Mouse (Mus musculus) CH12.LX (cell line): ENCODE results near the gene 1110017D15Rik. TPM values are rescaled to one million over a fixed set of nuclear protein-coding genes. Genes with fewer than 3 reads are reported as not detected.

ENCODE experiments used
- DNase-seq: peaks from one replicate; pipeline ENCODE4 v3.0.0-alpha.2; 2013; ENCODE audit errors: extremely low read depth
- H3K27ac ChIP-seq: 2 replicates; pipeline ENCODE4 v1.5.1; 2012; ENCODE audit warnings: low read depth, mild to moderate bottlenecking, control low read depth, moderate library complexity; ENCODE audit not compliant: insufficient read depth
- H3K27me3 ChIP-seq: replicated peaks from 2 replicates; pipeline ENCODE3; 2012; ENCODE audit warnings: inconsistent platforms
- H3K36me3 ChIP-seq, 2 experiments: replicated peaks in 1 of 2; 2 replicates each; pipeline versions ENCODE3 to v1.6.1; 2012; ENCODE audit warnings: inconsistent platforms in 1 of 2, low read length in 1 of 2, mild to moderate bottlenecking in 1 of 2, mixed read lengths in 1 of 2, moderate library complexity in 1 of 2; ENCODE audit not compliant: control insufficient read depth in 1 of 2, insufficient read depth in 1 of 2
- H3K4me1 ChIP-seq, 2 experiments: 2 replicates each; pipeline ENCODE4 v1.6.1; 2012; ENCODE audit warnings: inconsistent platforms in 1 of 2, moderate library complexity in 1 of 2; ENCODE audit not compliant: insufficient read depth in 2 of 2, control insufficient read depth in 1 of 2
- H3K4me2 ChIP-seq: 2 replicates; pipeline ENCODE4 v1.6.1; 2012; ENCODE audit warnings: low read depth, mild to moderate bottlenecking, control low read depth; ENCODE audit not compliant: poor library complexity, insufficient read depth, severe bottlenecking
- H3K4me3 ChIP-seq, 3 experiments: fragments of 150-350 bp in 1 of 3; sonication (generic) in 1 of 3; replicated peaks in 1 of 3; 2 replicates each; pipeline versions ENCODE3 to v1.5.1; 2011 to 2012; ENCODE audit warnings: low read depth in 2 of 3, low read length in 2 of 3, mild to moderate bottlenecking in 2 of 3, moderate library complexity in 2 of 3, control low read depth in 1 of 3, improper control_type of control experiment in 1 of 3, inconsistent platforms in 1 of 3, mixed read lengths in 1 of 3; ENCODE audit not compliant: poor library complexity in 1 of 3
- H3K79me2 ChIP-seq: replicated peaks from 2 replicates; pipeline ENCODE4 v1.6.1; 2012; ENCODE audit warnings: mild to moderate bottlenecking, moderate library complexity; ENCODE audit not compliant: control insufficient read depth, poor library complexity, insufficient read depth, severe bottlenecking; ENCODE audit errors: extremely low read depth
- H3K9ac ChIP-seq: 2 replicates; pipeline ENCODE4 v1.6.1; 2012; ENCODE audit warnings: low read depth, mild to moderate bottlenecking, control low read depth, moderate library complexity; ENCODE audit not compliant: insufficient read depth
- H3K9me3 ChIP-seq: replicated peaks from 2 replicates; pipeline ENCODE3; 2012; ENCODE audit warnings: low read length, inconsistent platforms, mixed read lengths
- BHLHE40 ChIP-seq: IDR thresholded peaks from 2 replicates; pipeline ENCODE4 v1.6.1; 2011; ENCODE audit warnings: mild to moderate bottlenecking, low read depth, low read length, improper control_type of control experiment
- CHD1 ChIP-seq: IDR thresholded peaks from 2 replicates; pipeline ENCODE4 v1.6.1; 2012; ENCODE audit warnings: low read depth, low read length, improper control_type of control experiment, inconsistent platforms
- CTCF ChIP-seq, 2 experiments: IDR thresholded peaks in 1 of 2; conservative IDR thresholded peaks in 1 of 2; 2 replicates each; pipeline ENCODE4 v1.5.1; 2011 to 2012; ENCODE audit warnings: low read depth in 2 of 2, low read length in 2 of 2, improper control_type of control experiment in 1 of 2, inconsistent platforms in 1 of 2, mild to moderate bottlenecking in 1 of 2, moderate library complexity in 1 of 2
- ELF1 ChIP-seq: IDR thresholded peaks from 2 replicates; pipeline ENCODE4 v1.6.1; 2014; ENCODE audit warnings: low read depth, mild to moderate bottlenecking, inconsistent platforms, low read length, improper control_type of control experiment
- ETS1 ChIP-seq: conservative IDR thresholded peaks from 2 replicates; pipeline ENCODE4 v1.6.1; 2012; ENCODE audit warnings: low read depth, mild to moderate bottlenecking, inconsistent platforms, low read length, improper control_type of control experiment, moderate library complexity
- HCFC1 ChIP-seq: IDR thresholded peaks from 2 replicates; pipeline ENCODE4 v1.6.1; 2012; ENCODE audit warnings: low read depth, mild to moderate bottlenecking, inconsistent platforms, low read length, improper control_type of control experiment
- JUN ChIP-seq: IDR thresholded peaks from 2 replicates; pipeline ENCODE4 v1.6.1; 2011; ENCODE audit warnings: low read depth, mild to moderate bottlenecking, low read length, improper control_type of control experiment, moderate library complexity; ENCODE audit not compliant: insufficient read depth
- JUND ChIP-seq: conservative IDR thresholded peaks from 2 replicates; pipeline ENCODE4 v1.6.1; 2011; ENCODE audit warnings: low read depth, low read length, improper control_type of control experiment
- MAFK ChIP-seq: IDR thresholded peaks from 2 replicates; pipeline ENCODE4 v1.6.1; 2011; ENCODE audit warnings: low read length, improper control_type of control experiment; ENCODE audit not compliant: insufficient replicate concordance
- MAX ChIP-seq: IDR thresholded peaks from 2 replicates; pipeline ENCODE4 v1.6.1; 2011; ENCODE audit warnings: low read length, improper control_type of control experiment
- MAZ ChIP-seq: IDR thresholded peaks from 2 replicates; pipeline ENCODE4 v1.6.1; 2012; ENCODE audit warnings: low read depth, mild to moderate bottlenecking, inconsistent platforms, low read length, improper control_type of control experiment, moderate library complexity
- MEF2A ChIP-seq: IDR thresholded peaks from 2 replicates; pipeline ENCODE4 v1.6.1; 2014; ENCODE audit warnings: low read depth, mild to moderate bottlenecking, inconsistent platforms, low read length, improper control_type of control experiment, borderline replicate concordance
- NELFE ChIP-seq: IDR thresholded peaks from 2 replicates; pipeline ENCODE4 v1.6.1; 2011; ENCODE audit warnings: low read depth, low read length, improper control_type of control experiment
- NRF1 ChIP-seq: IDR thresholded peaks from 2 replicates; pipeline ENCODE4 v1.6.1; 2014; ENCODE audit warnings: low read depth, mild to moderate bottlenecking, inconsistent platforms, low read length, improper control_type of control experiment, moderate library complexity
- POLR2A ChIP-seq: IDR thresholded peaks from 2 replicates; pipeline ENCODE4 v1.6.1; 2011; ENCODE audit warnings: low read depth, mild to moderate bottlenecking, improper control_type of control experiment, low read length
- RAD21 ChIP-seq: IDR thresholded peaks from 2 replicates; pipeline ENCODE4 v1.6.1; 2011; ENCODE audit warnings: low read depth, mild to moderate bottlenecking, low read length, improper control_type of control experiment, moderate library complexity
- SMC3 ChIP-seq: IDR thresholded peaks from 2 replicates; pipeline ENCODE4 v1.6.1; 2011; ENCODE audit warnings: low read depth, low read length, improper control_type of control experiment
- TBP ChIP-seq: conservative IDR thresholded peaks from 2 replicates; pipeline ENCODE4 v1.6.1; 2011; ENCODE audit warnings: low read depth, low read length, improper control_type of control experiment
- UBTF ChIP-seq: IDR thresholded peaks from 2 replicates; pipeline ENCODE4 v1.6.1; 2012; ENCODE audit warnings: low read depth, mild to moderate bottlenecking, inconsistent platforms, low read length, improper control_type of control experiment, moderate library complexity
- dilution Hi-C: fragments of 300-500 bp; cut with MboI; formaldehyde crosslinking; loops from 2 replicates; pipeline ENCODE4 v1.14.3; 2020; ENCODE audit warnings: low sequenced_read_pairs; ENCODE audit not compliant: extremely low pct_unique_long_range_greater_than_20kb, extremely low pct_ligation_motif_present
- in situ Hi-C: fragments of 300-500 bp; cut with MboI; formaldehyde crosslinking; loops from 3 replicates; pipeline ENCODE4 v1.14.3; 2019; ENCODE audit warnings: low sequenced_read_pairs, low pct_ligation_motif_present, low pct_unique_long_range_greater_than_20kb, mixed read lengths
- polyA plus RNA-seq: library from polyadenylated mRNA; unstranded; fragments of >175 nt; gene quantifications from 2 replicates; pipeline ENCODE4 v1.2.1, GENCODE M21; 2012; ENCODE audit warnings: low read depth; ENCODE audit not compliant: insufficient read length
- total RNA-seq, 2 experiments: library from RNA; depleted of rRNA; stranded (reverse); fragments of 300-350 nt in 1 of 2; fragments of >200 nt in 1 of 2; gene quantifications; 2 replicates each; pipeline ENCODE4 v1.2.3; 2012 to 2014

1110017D15Rik gene
- total and polyA plus RNA-seq, 3 experiments: not detected

GRCm38 (mm10) chr4:41518349-41518748, 1.2 kb upstream of the 1110017D15Rik start:
- in situ Hi-C loops: no loop called here

GRCm38 (mm10) chr4:41513714-41514113, 3.4 kb downstream of the 1110017D15Rik start:
- Histone ChIP-seq H3K27me3 (peaks cover 60% of the 10 kb centered on the region), H3K4me2 (0 out of 2 replicates have a peak overlapping the region, but pooled peaks have one; percentile 14), H3K9ac (no peak overlapping the region), H3K79me2 (no peaks in the 10 kb centered on the region), H3K9me3 (no peaks in the 10 kb centered on the region), H3K36me3 (no peaks in the 10 kb centered on the region), H3K4me3 (no peak overlapping the region), H3K4me1 (0 out of 4 replicates have a peak, but pooled peaks cover 0 to 4% of the 10 kb centered on the region in 2 experiments), H3K27ac (no peak overlapping the region)
- TF ChIP-seq POLR2A: no peak
- TF ChIP-seq ELF1: no peak
- no peak for TF ChIP-seq RAD21
- no peak for TF ChIP-seq ETS1
- TF ChIP-seq UBTF: no peak
- TF ChIP-seq MAX: no peak
- no peak for TF ChIP-seq NELFE
- no peak for TF ChIP-seq SMC3
- dilution Hi-C loops: no loop called here
- in situ Hi-C loops: no loop called here
- no peak for DNase-seq

More at GRCm38 (mm10) chr4:41518349-41518748, 1.2 kb upstream of the 1110017D15Rik start:
- no peaks in the 10 kb centered on the region for H3K9me3 ChIP-seq
- dilution Hi-C loops: no loop called here
- H3K27ac ChIP-seq: no peak overlapping the region
- H3K36me3 ChIP-seq: no peaks in the 10 kb centered on the region
- no peak for TF ChIP-seq JUND
- TF ChIP-seq MAFK: no peak
- no peak for TF ChIP-seq CHD1
- no peak for TF ChIP-seq NELFE
- no peak for TF ChIP-seq MAZ
- TF ChIP-seq NRF1: no peak
- TF ChIP-seq CTCF (conservative IDR thresholded peaks at IDR 0.05 in 1 of 2, IDR thresholded peaks at IDR 0.05 in 1 of 2; ENCODE audit: low read depth in 2 of 2, low read length in 2 of 2): no peak
- TF ChIP-seq HCFC1: no peak
- no peak for TF ChIP-seq MAX
- no peak for TF ChIP-seq JUN
- no peak for TF ChIP-seq TBP
- no peak for TF ChIP-seq UBTF
- no peak for TF ChIP-seq MEF2A
- TF ChIP-seq BHLHE40: no peak
- H3K79me2 ChIP-seq: no peaks in the 10 kb centered on the region
- no peak overlapping the region for H3K4me2 ChIP-seq
- H3K9ac ChIP-seq: no peak overlapping the region
- no peak for DNase-seq
- H3K27me3 ChIP-seq: peaks cover 26% of the 10 kb centered on the region
- H3K4me1 ChIP-seq: 0 out of 4 replicates have a peak, but pooled peaks cover 0 to 4% of the 10 kb centered on the region in 2 experiments
- no peak overlapping the region for H3K4me3 ChIP-seq
